Mouse (Mus musculus) kidney, postnatal 0 days (tissue): ENCODE results near the gene Gm9821. TPM values are rescaled to one million over a fixed set of nuclear protein-coding genes. Genes with fewer than 3 reads are reported as not detected.

Experiments used
- ATAC-seq: fragments of 200-750 bp; cut with Nextera tagmentation; replicated peaks from 2 replicates; pipeline ENCODE4 v1.8.0; 2017; ENCODE audit warnings: low read depth, moderate number of reproducible peaks, moderate TSS enrichment, moderate library complexity; ENCODE audit not compliant: low FRiP score
- DNase-seq: peaks from one replicate; pipeline ENCODE4 v3.0.0-alpha.2; 2016; ENCODE audit warnings: low spot score
- H3K27ac ChIP-seq: fragments of 300-500 bp; sonication (generic); 2 replicates; pipeline ENCODE4 v1.5.1; 2014; ENCODE audit warnings: mild to moderate bottlenecking
- H3K27me3 ChIP-seq: fragments of 300-500 bp; sonication (generic); 2 replicates; pipeline ENCODE4 v1.6.1; 2014; ENCODE audit warnings: low read length, mixed read lengths; ENCODE audit not compliant: insufficient read depth
- H3K36me3 ChIP-seq: fragments of 300-500 bp; sonication (generic); 2 replicates; pipeline ENCODE4 v1.6.1; 2014; ENCODE audit warnings: low read length, mixed read lengths; ENCODE audit not compliant: insufficient read depth
- H3K4me1 ChIP-seq: fragments of 300-500 bp; sonication (generic); replicated peaks from 2 replicates; pipeline ENCODE4 v1.6.1; 2014; ENCODE audit warnings: antibody characterized with exemption, low read length, mixed read lengths; ENCODE audit not compliant: insufficient read depth
- H3K4me2 ChIP-seq: fragments of 300-500 bp; sonication (generic); 2 replicates; pipeline ENCODE4 v1.6.1; 2014; ENCODE audit warnings: mild to moderate bottlenecking, low read length, moderate library complexity, mixed read lengths
- H3K4me3 ChIP-seq: fragments of 300-500 bp; sonication (generic); replicated peaks from 2 replicates; pipeline ENCODE4 v1.5.1; 2014; ENCODE audit warnings: low read depth, low read length
- H3K9ac ChIP-seq: fragments of 300-500 bp; sonication (generic); 2 replicates; pipeline ENCODE4 v1.6.1; 2014; ENCODE audit warnings: low read depth, low read length
- H3K9me3 ChIP-seq: fragments of 300-500 bp; sonication (generic); replicated peaks from 2 replicates; pipeline ENCODE4 v1.6.1; 2016; ENCODE audit warnings: low read length, inconsistent platforms, mixed read lengths
- CTCF ChIP-seq: IDR thresholded peaks from 2 replicates; pipeline ENCODE4 v1.5.1; 2016; ENCODE audit warnings: antibody characterized with exemption, low read depth, mild to moderate bottlenecking, moderate library complexity
- WGBS: fragments of 180-500 bp; shearing (Covaris S2); extraction: QIAGEN DNeasy Blood & Tissue Kit; methylation state at CpG from one replicate; pipeline ENCODE4 v1.1.7; 2014; 5-methylcytosine and 5-hydroxymethylcytosine counted together
- polyA plus RNA-seq: library from polyadenylated mRNA; unstranded; fragments of >200 nt; fragmentation: Nextera tagmentation; extraction: Ambion mirVana; gene quantifications from 2 replicates; pipeline ENCODE4 v1.2.1, GENCODE M21; 2015

The Gm9821 gene
- polyA plus RNA-seq, 1 experiment from 2014 or later = 0.12 TPM

GRCm38 (mm10) chr2:91924726-91925125 lies 20.8 kb upstream of the Gm9821 start:
- H3K4me1 ChIP-seq = peaks cover 15% of the 10 kb centered on the region; the same call in 1 of the 2 replicates
- TF ChIP-seq CTCF = no peak
- DNase-seq (no peak), ATAC-seq (no peak)
- peaks cover 24% of the 10 kb centered on the region for H3K27me3 ChIP-seq
- WGBS = 86% methylated on average over 1 of the region's 1 CpGs
- no peak overlapping the region for H3K4me3 ChIP-seq
- no peaks in the 10 kb centered on the region for H3K36me3 ChIP-seq
- H3K9ac ChIP-seq = no peak overlapping the region
- no peak overlapping the region for H3K4me2 ChIP-seq
- no peaks in the 10 kb centered on the region for H3K9me3 ChIP-seq
- no peak overlapping the region for H3K27ac ChIP-seq

- no peak for ATAC-seq
- Histone ChIP-seq H3K27me3 (peaks cover 24% of the 10 kb centered on the region), H3K36me3 (no peaks in the 10 kb centered on the region), H3K27ac (no peak overlapping the region), H3K4me1 (peaks cover 16% of the 10 kb centered on the region; the same call in 1 of the 2 replicates), H3K9me3 (no peaks in the 10 kb centered on the region), H3K9ac (no peak overlapping the region), H3K4me3 (no peak overlapping the region), H3K4me2 (no peak overlapping the region)
- WGBS = 72% methylated on average over 15 of the region's 15 CpGs
- no peak for TF ChIP-seq CTCF
- no peak for DNase-seq
Measured at GRCm38 (mm10) chr2:91925442-91925841, 20.1 kb upstream of the Gm9821 start.

GRCm38 (mm10) chr2:91926949-91927348 lies 18.6 kb upstream of the Gm9821 start, which contains the start of gene Chrm4:
TSS of gene Chrm4 (plus strand) at chr2:91927249.
- Histone ChIP-seq H3K4me1 (peaks cover 15% of the 10 kb centered on the region; the same call in 1 of the 2 replicates), H3K9ac (no peak within 1 kb of the TSS), H3K9me3 (no peaks in the 10 kb centered on the region), H3K4me3 (no peak within 1 kb of the TSS), H3K36me3 (no peaks in the 10 kb centered on the region), H3K27me3 (peaks cover 24% of the 10 kb centered on the region), H3K27ac (no peak within 1 kb of the TSS), H3K4me2 (no peak within 1 kb of the TSS; the same call in 1 of the 2 replicates)
- WGBS = 68% methylated on average over 3 of the region's 3 CpGs
- ATAC-seq = no peak
- DNase-seq = no peak
- no peak for TF ChIP-seq CTCF

- peak; percentile 74 for TF ChIP-seq CTCF
- ATAC-seq = no peak
- Histone ChIP-seq H3K4me1 (peaks cover 14% of the 10 kb centered on the region; the same call in 1 of the 2 replicates), H3K27me3 (peaks cover 14% of the 10 kb centered on the region), H3K9me3 (no peaks in the 10 kb centered on the region), H3K4me3 (no peak overlapping the region), H3K4me2 (no peak overlapping the region; the same call in 1 of the 2 replicates), H3K36me3 (no peaks in the 10 kb centered on the region), H3K9ac (no peak overlapping the region), H3K27ac (no peak overlapping the region)
- 46% methylated on average over 34 of the region's 34 CpGs for WGBS
- peak; percentile 81 for DNase-seq
Measured at GRCm38 (mm10) chr2:91927826-91928533, 17.5 kb upstream of the Gm9821 start.

- no peak overlapping the region for H3K4me3 ChIP-seq
- TF ChIP-seq CTCF = no peak
- no peak overlapping the region for H3K4me2 ChIP-seq
- no peak overlapping the region for H3K9ac ChIP-seq
- peaks cover 8% of the 10 kb centered on the region; the same call in 1 of the 2 replicates for H3K27me3 ChIP-seq
- H3K9me3 ChIP-seq = no peaks in the 10 kb centered on the region
- DNase-seq (no peak), ATAC-seq (no peak)
- no peak overlapping the region for H3K27ac ChIP-seq
- 0 out of 2 replicates have a peak, but pooled peaks cover 4% of the 10 kb centered on the region for H3K36me3 ChIP-seq
- peaks cover 18% of the 10 kb centered on the region; the same call in 1 of the 2 replicates for H3K4me1 ChIP-seq
- 78% methylated on average over 23 of the region's 23 CpGs for WGBS
Measured at GRCm38 (mm10) chr2:91928534-91929350, 16.8 kb upstream of the Gm9821 start.

- H3K4me3 ChIP-seq = no peak overlapping the region
- no peak for ATAC-seq
Measured at GRCm38 (mm10) chr2:91929455-91929854, 16.0 kb upstream of the Gm9821 start.

More at GRCm38 (mm10) chr2:91929455-91929854, 16.0 kb upstream of the Gm9821 start:
- Histone ChIP-seq H3K36me3 (0 out of 2 replicates have a peak, but pooled peaks cover 4% of the 10 kb centered on the region), H3K27ac (no peak overlapping the region), H3K4me1 (peaks cover 18% of the 10 kb centered on the region; the same call in 1 of the 2 replicates), H3K9me3 (no peaks in the 10 kb centered on the region), H3K4me2 (no peak overlapping the region), H3K9ac (no peak overlapping the region), H3K27me3 (0 out of 2 replicates have a peak, but pooled peaks cover 5% of the 10 kb centered on the region)
- WGBS = 58% methylated on average over 3 of the region's 3 CpGs
- DNase-seq = no peak
- no peak for TF ChIP-seq CTCF
